Mouse (Mus musculus): ENCODE measurements at regions not wholly inside any gene's neighbourhood (a gene's known extent, or its start where the extent isn't known, plus 50 kb on each side); places are given as distances from the start of the nearest gene placed in this dataset.

DNA sequence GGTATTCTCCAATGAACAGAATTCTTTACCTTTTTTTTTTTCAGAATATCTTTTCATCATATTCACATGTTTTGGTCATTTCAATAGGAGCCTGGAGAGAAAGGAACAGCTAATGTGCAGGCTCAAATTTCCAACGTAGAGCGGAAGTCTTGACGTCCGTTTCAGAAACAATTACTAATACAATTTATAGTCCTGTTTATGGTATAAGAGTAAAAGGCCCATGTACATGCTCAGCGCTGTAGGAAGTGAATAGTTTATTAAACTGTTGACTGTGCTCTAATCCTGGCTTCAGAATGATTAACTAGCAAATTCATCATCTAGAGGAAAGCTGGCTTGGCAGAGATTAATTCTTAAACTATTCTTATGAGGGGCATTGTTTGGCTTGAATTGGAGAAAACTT lies 142.1 kb downstream of the Pik3r1 start:
- no peaks in the 10 kb centered on the region for H3K4me1 ChIP-seq
- H3K9me3 ChIP-seq: no peaks in the 10 kb centered on the region
- no peak overlapping the region for H3K9ac ChIP-seq
- H3K27me3 ChIP-seq (replicated peaks): no peaks in the 10 kb centered on the region
- H3K27ac ChIP-seq: no peak overlapping the region
- no peak overlapping the region for H3K4me2 ChIP-seq
- H3K36me3 ChIP-seq (replicated peaks): no peaks in the 10 kb centered on the region
- H3K4me3 ChIP-seq: no peak overlapping the region
- ATAC-seq (replicated peaks): no peak
- WGBS: 89% methylated on average over 5 of the region's 5 CpGs

DNA sequence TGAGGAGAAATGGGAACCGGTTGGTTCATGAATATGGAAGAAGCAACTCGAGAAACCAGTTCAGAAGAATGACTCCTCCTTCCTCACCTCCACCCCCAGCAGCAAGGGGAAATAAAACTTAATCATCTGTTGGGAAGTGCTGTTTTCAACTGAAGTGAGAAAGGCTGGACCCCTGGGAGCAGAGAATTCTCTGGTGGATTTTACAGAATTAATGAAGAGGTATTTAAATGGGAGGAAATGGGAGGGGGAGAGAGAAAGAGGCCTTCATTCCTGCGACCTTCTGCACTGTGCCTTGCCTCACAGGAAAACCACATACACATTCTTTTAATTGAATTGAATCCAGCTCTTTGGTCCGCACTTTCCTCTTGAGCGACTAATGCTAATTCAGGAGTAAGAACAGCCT lies 143.8 kb downstream of the Pik3r1 start:
- ATAC-seq (replicated peaks): no peak
- Histone ChIP-seq H3K27ac (no peak overlapping the region), H3K9ac (no peak overlapping the region), H3K36me3 (replicated peaks) (no peaks in the 10 kb centered on the region), H3K9me3 (no peaks in the 10 kb centered on the region), H3K4me3 (no peak overlapping the region), H3K4me2 (no peak overlapping the region), H3K27me3 (replicated peaks) (no peaks in the 10 kb centered on the region), H3K4me1 (no peaks in the 10 kb centered on the region)
- WGBS: 15% methylated on average over 5 of the region's 5 CpGs

DNA sequence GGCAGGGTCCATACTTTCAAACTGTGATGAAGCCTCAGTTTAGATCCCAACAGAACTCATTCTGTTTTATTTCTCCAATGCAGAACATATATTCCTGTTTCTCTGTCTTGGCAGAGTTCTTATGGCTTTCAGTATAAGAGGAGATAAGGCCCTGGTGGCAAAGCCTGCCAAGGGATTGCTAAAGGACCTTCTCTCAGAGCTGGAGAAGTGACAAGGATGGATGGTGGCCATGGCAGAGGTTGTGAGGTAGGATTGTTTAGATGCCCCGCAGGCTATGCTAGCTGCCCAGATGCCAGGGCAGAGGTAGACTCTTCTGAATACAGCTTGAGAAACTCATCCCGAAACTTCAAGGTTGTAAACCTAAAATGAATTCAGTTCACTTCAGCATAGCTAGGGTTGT lies 145.4 kb downstream of the Pik3r1 start:
- no peaks in the 10 kb centered on the region for H3K27me3 ChIP-seq (replicated peaks)
- H3K4me1 ChIP-seq: no peaks in the 10 kb centered on the region
- H3K9ac ChIP-seq: no peak overlapping the region
- no peak overlapping the region for H3K27ac ChIP-seq
- H3K9me3 ChIP-seq: no peaks in the 10 kb centered on the region
- no peak for ATAC-seq (replicated peaks)
- WGBS: over 99% methylated on average over 2 of the region's 2 CpGs
- no peak overlapping the region for H3K4me3 ChIP-seq
- H3K36me3 ChIP-seq (replicated peaks): no peaks in the 10 kb centered on the region
- no peak overlapping the region for H3K4me2 ChIP-seq

DNA sequence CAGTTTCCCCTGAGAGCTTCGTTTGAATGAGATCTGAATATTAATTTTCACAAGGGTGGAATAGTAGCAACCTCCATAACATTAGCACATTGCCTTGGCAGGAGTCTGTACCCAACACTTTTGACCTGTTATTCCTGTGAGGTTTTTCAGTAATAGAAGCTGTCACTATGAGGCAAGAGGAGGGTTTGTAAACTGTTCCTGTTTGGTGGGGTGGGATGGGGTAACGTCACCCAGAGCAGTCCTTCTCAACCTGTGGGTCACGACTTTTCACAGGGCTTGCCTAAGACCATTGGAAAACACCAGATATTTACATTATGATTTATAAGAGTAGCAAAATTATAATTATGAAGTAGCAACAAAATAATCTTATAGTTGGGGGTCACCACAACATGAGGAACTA lies 147.4 kb downstream of the Pik3r1 start:
- H3K36me3 ChIP-seq (replicated peaks): no peaks in the 10 kb centered on the region
- 82% methylated on average over 3 of the region's 3 CpGs for WGBS
- H3K4me1 ChIP-seq: no peaks in the 10 kb centered on the region
- H3K27ac ChIP-seq: no peak overlapping the region
- ATAC-seq (replicated peaks): no peak
- H3K4me3 ChIP-seq: no peak overlapping the region
- no peak overlapping the region for H3K9ac ChIP-seq
- H3K27me3 ChIP-seq (replicated peaks): no peaks in the 10 kb centered on the region
- H3K9me3 ChIP-seq: no peaks in the 10 kb centered on the region
- no peak overlapping the region for H3K4me2 ChIP-seq

DNA sequence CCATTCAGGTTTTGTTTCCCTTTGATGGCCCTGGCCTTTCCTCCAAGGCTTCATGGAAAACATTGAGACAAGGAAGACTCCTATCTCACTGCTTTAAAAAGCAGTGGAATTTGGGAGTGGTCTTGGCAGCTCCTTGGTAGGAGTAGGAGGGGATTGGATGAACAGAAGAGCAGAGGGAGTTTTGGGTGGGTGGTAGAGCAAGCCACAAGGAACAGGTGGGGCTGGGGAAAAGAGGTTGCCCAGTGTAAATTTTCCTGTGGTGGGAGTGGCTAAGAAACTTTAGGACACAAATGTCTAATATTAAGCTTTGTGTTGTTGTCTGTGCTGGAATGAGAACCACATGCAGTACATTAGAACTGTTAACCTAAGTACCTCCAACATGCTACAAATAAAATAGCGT lies 148.9 kb downstream of the Pik3r1 start:
- WGBS: 97% methylated on average over 1 of the region's 1 CpGs
- no peak overlapping the region for H3K4me2 ChIP-seq
- H3K9ac ChIP-seq: no peak overlapping the region
- no peak for ATAC-seq (replicated peaks)
- H3K27ac ChIP-seq: no peak overlapping the region
- H3K4me1 ChIP-seq: no peaks in the 10 kb centered on the region
- H3K4me3 ChIP-seq: no peak overlapping the region
- H3K27me3 ChIP-seq (replicated peaks): no peaks in the 10 kb centered on the region
- H3K36me3 ChIP-seq (replicated peaks): no peaks in the 10 kb centered on the region
- no peaks in the 10 kb centered on the region for H3K9me3 ChIP-seq

DNA sequence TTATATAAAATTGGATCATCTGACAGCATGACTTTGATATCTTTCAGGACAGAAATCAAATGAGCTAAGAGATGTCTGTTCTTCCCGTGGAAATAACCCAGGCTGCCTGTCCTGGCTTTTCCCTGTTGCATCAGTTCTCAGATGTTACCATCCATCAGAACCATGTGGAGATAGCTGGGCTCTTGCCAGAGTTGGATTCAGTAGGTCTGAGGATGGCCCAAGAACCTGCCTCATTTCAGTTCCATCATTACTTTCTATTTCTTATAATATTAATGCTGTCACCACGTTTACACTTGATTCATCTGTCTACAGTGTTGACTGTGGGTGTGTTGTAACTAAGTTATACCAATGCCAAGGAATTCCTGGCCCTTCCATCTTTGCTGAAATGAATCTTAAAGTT lies 155.2 kb downstream of the Pik3r1 start:
- H3K4me2 ChIP-seq: no peak overlapping the region
- H3K4me1 ChIP-seq: no peaks in the 10 kb centered on the region
- no peak for ATAC-seq (replicated peaks)
- H3K9ac ChIP-seq: no peak overlapping the region
- H3K36me3 ChIP-seq (replicated peaks): no peaks in the 10 kb centered on the region
- no peak overlapping the region for H3K27ac ChIP-seq
- H3K4me3 ChIP-seq: no peak overlapping the region
- WGBS: 78% methylated on average over 2 of the region's 2 CpGs
- no peaks in the 10 kb centered on the region for H3K27me3 ChIP-seq (replicated peaks)
- no peaks in the 10 kb centered on the region for H3K9me3 ChIP-seq

DNA sequence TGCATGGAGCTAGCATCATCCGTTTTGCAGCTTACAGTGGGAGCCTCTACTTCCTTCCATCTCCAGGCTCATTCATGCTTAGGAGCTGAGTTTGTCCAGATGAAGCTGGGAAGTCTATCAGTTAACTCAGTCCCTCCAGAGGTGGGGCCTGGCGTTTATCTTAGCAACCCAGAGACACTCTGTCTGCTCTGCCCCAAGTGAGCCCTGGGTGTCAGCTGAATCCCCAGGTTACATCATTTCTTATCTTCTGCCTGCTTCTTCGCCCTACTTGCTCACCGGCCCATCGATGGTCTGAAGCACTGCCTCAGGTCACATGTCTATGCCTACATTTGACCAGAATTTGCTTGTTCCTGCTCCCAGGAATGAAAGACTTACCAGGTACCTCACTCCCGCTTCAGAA lies 156.3 kb downstream of the Pik3r1 start:
- Histone ChIP-seq H3K4me2 (no peak overlapping the region), H3K9ac (no peak overlapping the region), H3K4me1 (no peaks in the 10 kb centered on the region), H3K4me3 (no peak overlapping the region), H3K9me3 (no peaks in the 10 kb centered on the region), H3K36me3 (replicated peaks) (no peaks in the 10 kb centered on the region), H3K27ac (no peak overlapping the region), H3K27me3 (replicated peaks) (no peaks in the 10 kb centered on the region)
- ATAC-seq (replicated peaks): no peak
- WGBS: 91% methylated on average over 6 of the region's 6 CpGs

DNA sequence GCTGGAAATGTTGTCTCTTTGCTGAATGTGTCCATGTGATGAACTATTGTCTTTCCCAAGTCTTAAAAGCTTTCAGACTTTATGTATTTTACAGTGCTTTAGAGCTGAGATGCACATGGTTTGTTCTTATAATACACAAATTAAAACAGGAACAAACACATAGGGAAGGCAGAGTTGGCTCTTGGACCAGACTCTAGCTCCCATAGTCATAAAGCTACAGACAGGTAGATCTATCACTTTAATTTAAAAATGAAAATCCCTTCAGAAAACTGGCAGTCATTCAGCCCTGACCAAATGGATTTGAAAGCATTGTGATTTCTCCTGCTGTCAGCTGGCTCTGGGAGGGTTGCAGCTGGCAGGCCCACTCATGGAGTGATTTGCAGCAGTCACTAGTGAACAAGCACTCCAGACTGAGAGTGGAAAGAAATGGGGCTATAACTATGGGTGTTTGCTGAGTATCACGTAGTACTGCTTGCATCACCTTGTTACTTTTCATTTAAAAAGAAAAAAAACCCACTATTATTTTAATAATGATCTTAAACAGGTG lies 161.8 kb downstream of the Pik3r1 start:
- Histone ChIP-seq H3K9me3 (no peaks in the 10 kb centered on the region), H3K4me1 (no peaks in the 10 kb centered on the region), H3K27ac (no peak overlapping the region), H3K4me3 (no peak overlapping the region), H3K36me3 (replicated peaks) (no peaks in the 10 kb centered on the region), H3K9ac (no peak overlapping the region), H3K4me2 (no peak overlapping the region), H3K27me3 (replicated peaks) (no peaks in the 10 kb centered on the region)
- ATAC-seq (replicated peaks): no peak
- 81% methylated on average over 1 of the region's 1 CpGs for WGBS

DNA sequence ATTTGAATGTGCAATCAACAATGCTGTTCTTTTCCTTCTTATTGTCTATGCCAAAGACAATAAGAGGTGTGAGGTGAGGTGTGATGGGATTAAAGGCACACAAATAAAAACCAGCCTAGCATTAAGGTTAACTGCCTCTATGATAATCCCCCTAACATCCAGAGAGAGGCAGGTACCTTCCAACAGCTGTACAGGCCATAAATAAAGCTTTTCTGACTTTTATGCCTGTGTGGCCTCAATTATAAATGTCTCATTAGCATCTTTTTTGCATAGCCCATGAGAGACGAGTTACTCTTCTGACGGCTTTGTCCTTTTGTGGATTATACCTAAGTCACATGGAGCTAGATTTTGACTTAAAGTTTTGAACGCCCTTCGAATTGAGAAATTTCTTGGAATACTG lies 162.3 kb downstream of the Pik3r1 start:
- no peaks in the 10 kb centered on the region for H3K36me3 ChIP-seq (replicated peaks)
- H3K9me3 ChIP-seq: no peaks in the 10 kb centered on the region
- no peak overlapping the region for H3K4me2 ChIP-seq
- H3K4me1 ChIP-seq: no peaks in the 10 kb centered on the region
- no peak overlapping the region for H3K27ac ChIP-seq
- ATAC-seq (replicated peaks): no peak
- WGBS: 77% methylated on average over 4 of the region's 4 CpGs
- H3K9ac ChIP-seq: no peak overlapping the region
- no peak overlapping the region for H3K4me3 ChIP-seq
- no peaks in the 10 kb centered on the region for H3K27me3 ChIP-seq (replicated peaks)

DNA sequence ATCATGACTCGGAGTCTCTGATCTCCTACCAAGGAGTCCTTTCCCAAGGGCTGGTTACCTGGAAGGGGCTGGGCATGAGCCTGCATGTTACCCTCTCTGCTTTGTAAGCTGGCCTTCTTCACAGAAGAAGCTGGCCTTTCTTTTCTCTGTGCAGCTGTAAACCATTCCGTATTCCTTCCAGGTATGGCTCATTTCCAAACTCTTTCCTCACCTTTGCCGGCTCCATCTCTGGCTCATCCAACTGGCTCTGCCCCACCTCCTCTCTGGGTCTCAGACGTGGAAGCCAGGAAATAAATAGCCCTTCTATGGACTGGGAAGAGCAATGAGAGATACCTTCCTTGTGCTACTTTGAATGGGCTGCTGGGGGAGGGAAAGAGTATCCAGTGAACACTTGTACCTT lies 163.0 kb downstream of the Pik3r1 start:
- no peaks in the 10 kb centered on the region for H3K4me1 ChIP-seq
- no peaks in the 10 kb centered on the region for H3K36me3 ChIP-seq (replicated peaks)
- WGBS: 81% methylated on average over 4 of the region's 4 CpGs
- no peak overlapping the region for H3K27ac ChIP-seq
- no peak overlapping the region for H3K4me3 ChIP-seq
- no peak overlapping the region for H3K9ac ChIP-seq
- H3K27me3 ChIP-seq (replicated peaks): no peaks in the 10 kb centered on the region
- no peaks in the 10 kb centered on the region for H3K9me3 ChIP-seq
- ATAC-seq (replicated peaks): no peak
- H3K4me2 ChIP-seq: no peak overlapping the region

DNA sequence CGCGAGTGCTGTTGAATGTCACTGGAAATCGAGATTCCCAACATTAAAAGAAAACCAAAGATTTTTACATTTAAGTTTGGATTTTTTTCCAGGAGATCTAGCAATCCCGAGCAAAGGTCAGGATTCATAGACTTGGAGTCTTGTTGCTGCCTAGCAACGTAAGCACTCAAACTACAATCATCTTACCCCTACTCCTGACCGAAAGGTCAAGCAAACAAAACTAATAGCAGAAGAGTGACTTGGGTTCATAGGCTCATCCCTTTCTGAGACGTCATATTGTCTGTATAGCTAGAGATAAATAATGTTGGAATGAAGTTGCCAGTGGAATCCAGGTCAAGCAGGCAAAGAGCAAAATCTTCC lies 169.9 kb downstream of the Pik3r1 start:
- Histone ChIP-seq H3K4me2 (no peak overlapping the region), H3K4me1 (no peaks in the 10 kb centered on the region), H3K36me3 (replicated peaks) (no peaks in the 10 kb centered on the region), H3K27me3 (replicated peaks) (no peaks in the 10 kb centered on the region), H3K4me3 (no peak overlapping the region), H3K9me3 (no peaks in the 10 kb centered on the region), H3K27ac (no peak overlapping the region), H3K9ac (no peak overlapping the region)
- WGBS: 82% methylated on average over 7 of the region's 7 CpGs
- no peak for ATAC-seq (replicated peaks)

DNA sequence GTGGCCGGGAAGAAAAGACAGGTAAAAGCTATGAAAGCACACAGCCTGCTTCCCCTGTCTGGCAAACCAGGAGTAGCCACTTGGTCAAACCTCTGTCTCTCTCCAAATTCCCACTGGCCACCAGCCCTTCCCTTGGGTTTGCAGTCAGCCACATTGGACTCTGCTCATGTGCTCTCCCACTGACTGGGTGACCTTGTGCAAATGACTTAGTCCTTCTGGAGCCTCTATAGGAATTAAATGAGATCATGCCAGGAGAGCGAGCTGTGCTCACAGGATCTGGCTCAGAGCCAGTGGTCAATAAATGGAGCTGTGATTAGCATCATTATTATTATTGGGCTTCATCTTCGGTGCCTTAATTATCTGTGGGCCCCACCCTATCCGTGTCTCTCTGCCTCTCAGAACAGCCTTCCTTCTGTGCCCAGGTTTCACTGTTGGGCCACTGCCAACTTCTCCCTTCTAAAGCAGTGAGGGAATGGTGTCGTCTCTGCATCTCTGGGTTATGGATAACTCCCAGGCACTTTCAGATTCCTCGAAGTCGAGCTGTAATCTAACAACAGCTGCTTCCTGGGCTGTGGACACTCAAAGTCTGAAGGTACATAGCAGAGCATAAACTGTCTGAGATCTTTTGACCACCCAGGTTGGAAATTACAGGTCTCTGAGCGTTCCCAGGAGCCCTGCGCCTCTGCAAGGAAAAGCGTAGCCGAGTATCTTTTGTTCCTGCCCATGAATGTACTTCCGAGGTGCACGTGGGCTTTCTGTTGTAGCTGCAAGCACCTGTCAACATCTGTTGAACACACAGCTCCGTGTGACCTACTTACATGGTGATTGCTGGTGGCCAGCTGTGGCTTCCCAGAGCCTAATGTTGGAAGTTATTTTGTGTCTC lies 170.5 kb downstream of the Pik3r1 start:
- no peak for ATAC-seq (replicated peaks)
- H3K9ac ChIP-seq: no peak overlapping the region
- no peaks in the 10 kb centered on the region for H3K9me3 ChIP-seq
- H3K27ac ChIP-seq: no peak overlapping the region
- no peaks in the 10 kb centered on the region for H3K36me3 ChIP-seq (replicated peaks)
- H3K4me2 ChIP-seq: no peak overlapping the region
- H3K27me3 ChIP-seq (replicated peaks): no peaks in the 10 kb centered on the region
- WGBS: 75% methylated on average over 14 of the region's 14 CpGs
- no peaks in the 10 kb centered on the region for H3K4me1 ChIP-seq
- H3K4me3 ChIP-seq: no peak overlapping the region

DNA sequence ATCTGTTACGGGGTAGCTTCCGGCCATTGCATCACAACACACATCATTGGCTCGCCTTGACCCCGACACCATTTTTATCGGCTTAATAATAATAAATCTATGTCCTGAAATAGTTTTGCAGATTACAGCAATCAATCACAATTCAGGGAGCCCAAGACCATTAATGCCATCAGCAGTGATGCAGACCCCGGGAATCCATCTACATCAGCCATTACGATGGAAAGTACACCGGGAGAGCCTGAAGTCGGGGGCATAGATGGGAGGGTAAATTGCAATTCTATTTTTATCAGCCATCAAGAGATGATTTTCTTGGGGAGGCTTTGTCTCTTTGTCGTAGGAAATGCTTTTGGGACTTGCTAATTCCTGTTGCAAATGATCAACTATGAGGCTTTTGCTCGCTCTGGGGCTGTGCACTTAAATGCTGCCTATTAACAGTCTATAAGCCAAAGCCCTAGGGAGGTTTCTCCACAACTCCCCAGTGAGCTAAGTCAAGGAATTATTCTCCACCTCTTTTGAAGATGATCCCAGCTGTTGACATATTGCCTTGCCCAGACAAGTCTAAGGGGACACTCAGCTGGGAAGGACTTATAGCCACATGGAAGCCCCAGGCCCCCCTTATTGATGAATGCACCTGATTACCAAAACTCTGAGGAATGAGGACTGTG lies 173.4 kb downstream of the Pik3r1 start:
- Histone ChIP-seq H3K9ac (no peak overlapping the region), H3K9me3 (no peaks in the 10 kb centered on the region), H3K36me3 (replicated peaks) (no peaks in the 10 kb centered on the region), H3K4me1 (no peaks in the 10 kb centered on the region), H3K27me3 (replicated peaks) (no peaks in the 10 kb centered on the region), H3K4me3 (no peak overlapping the region), H3K27ac (no peak overlapping the region), H3K4me2 (no peak overlapping the region)
- WGBS: 84% methylated on average over 11 of the region's 11 CpGs
- no peak for ATAC-seq (replicated peaks)
